Mouse (Mus musculus) limb, embryonic 14.5 days (tissue): ENCODE measurements around the gene Fat4. TPM values are rescaled to one million over a fixed set of nuclear protein-coding genes. Genes with fewer than 3 reads are reported as not detected.

Source experiments
- ATAC-seq: fragments of 200-750 bp; cut with Nextera tagmentation; 2 replicates; pipeline ENCODE4 v1.8.0; 2017; ENCODE audit warnings: low read depth, moderate number of reproducible peaks, moderate TSS enrichment; ENCODE audit not compliant: low FRiP score
- DNase-seq: peaks from one replicate; pipeline ENCODE4 v3.0.0-alpha.2; 2015; ENCODE audit warnings: low spot score
- H3K27ac ChIP-seq: fragments of 300-500 bp; sonication (generic); replicated peaks from 2 replicates; pipeline ENCODE4 v1.5.1; 2014; ENCODE audit warnings: low read depth, mild to moderate bottlenecking, low read length, moderate library complexity, mixed read lengths
- H3K27me3 ChIP-seq: fragments of 300-500 bp; sonication (generic); 2 replicates; pipeline ENCODE4 v1.6.1; 2014; ENCODE audit warnings: low read length, mixed read lengths; ENCODE audit not compliant: control insufficient read depth, insufficient read depth
- H3K36me3 ChIP-seq: fragments of 300-500 bp; sonication (generic); 2 replicates; pipeline ENCODE4 v1.6.1; 2014; ENCODE audit warnings: mild to moderate bottlenecking, low read length, moderate library complexity, mixed read lengths; ENCODE audit not compliant: control insufficient read depth, insufficient read depth
- H3K4me1 ChIP-seq: fragments of 300-500 bp; sonication (generic); 2 replicates; pipeline ENCODE4 v1.6.1; 2014; ENCODE audit warnings: antibody characterized with exemption, low read length, mixed read lengths; ENCODE audit not compliant: control insufficient read depth, insufficient read depth
- H3K4me2 ChIP-seq: fragments of 300-500 bp; sonication (generic); replicated peaks from 2 replicates; pipeline ENCODE4 v1.6.1; 2014; ENCODE audit warnings: low read depth, mild to moderate bottlenecking, low read length, moderate library complexity; ENCODE audit not compliant: severe bottlenecking
- H3K4me3 ChIP-seq: fragments of 300-500 bp; sonication (generic); replicated peaks from 2 replicates; pipeline ENCODE4 v1.5.1; 2014; ENCODE audit warnings: low read length
- H3K9ac ChIP-seq: fragments of 300-500 bp; sonication (generic); 2 replicates; pipeline ENCODE4 v1.6.1; 2014; ENCODE audit warnings: mild to moderate bottlenecking, low read depth, low read length, moderate library complexity; ENCODE audit not compliant: severe bottlenecking
- H3K9me3 ChIP-seq: fragments of 300-500 bp; sonication (generic); 2 replicates; pipeline ENCODE4 v1.6.1; 2016; ENCODE audit warnings: low read length; ENCODE audit not compliant: control insufficient read depth
- POLR2A ChIP-seq: fragments of 200-500 bp; IDR thresholded peaks from 2 replicates; pipeline ENCODE4 v1.8.0; 2012; ENCODE audit warnings: inconsistent platforms, mild to moderate bottlenecking, moderate library complexity, borderline replicate concordance; ENCODE audit not compliant: insufficient read depth, insufficient read length; ENCODE audit errors: extremely low read depth
- WGBS: fragments of 180-500 bp; shearing (Covaris S2); extraction: QIAGEN DNeasy Blood & Tissue Kit; methylation state at CpG from one replicate; pipeline ENCODE4 v1.1.7; 2014; 5-methylcytosine and 5-hydroxymethylcytosine counted together
- polyA plus RNA-seq, 2 experiments: library from polyadenylated mRNA; depleted of rRNA in 1 of 2; stranded (reverse) in 1 of 2; unstranded in 1 of 2; fragments of >200 nt; fragmentation: Nextera tagmentation in 1 of 2; extraction: Ambion mirVana in 1 of 2; gene quantifications; 2 replicates each; pipeline versions ENCODE4 v1.2.1 to v1.2.3; 2012 to 2014

Gene Fat4
- polyA plus RNA-seq, 2 experiments = 22.8 to 23.9 TPM

GRCm38 (mm10) chr3:38957186-38957585 is 70.4 kb downstream of the Fat4 start:
- 92% methylated on average over 11 of the region's 11 CpGs for WGBS
- TF ChIP-seq POLR2A = no peak
- no peak overlapping the region for H3K4me2 ChIP-seq

GRCm38 (mm10) chr3:38962328-38962727 is 75.6 kb downstream of the Fat4 start:
- ATAC-seq = no peak

More at GRCm38 (mm10) chr3:38957186-38957585, 70.4 kb downstream of the Fat4 start:
- no peaks in the 10 kb centered on the region for H3K9me3 ChIP-seq
- ATAC-seq (no peak), DNase-seq (no peak)
- peaks cover 76% of the 10 kb centered on the region for H3K36me3 ChIP-seq
- H3K4me1 ChIP-seq = no peaks in the 10 kb centered on the region
- H3K9ac ChIP-seq = no peak overlapping the region
- H3K27me3 ChIP-seq = no peaks in the 10 kb centered on the region
- no peak overlapping the region for H3K4me3 ChIP-seq
- no peak overlapping the region for H3K27ac ChIP-seq

GRCm38 (mm10) chr3:38967480-38967879 is 80.7 kb downstream of the Fat4 start:
- ATAC-seq (no peak), DNase-seq (no peak)
- Histone ChIP-seq H3K27ac (no peak overlapping the region), H3K9me3 (no peaks in the 10 kb centered on the region), H3K9ac (no peak overlapping the region), H3K27me3 (no peaks in the 10 kb centered on the region), H3K4me1 (no peaks in the 10 kb centered on the region), H3K36me3 (peaks cover 66% of the 10 kb centered on the region), H3K4me2 (no peak overlapping the region), H3K4me3 (no peak overlapping the region)
- TF ChIP-seq POLR2A = no peak

More at GRCm38 (mm10) chr3:38962328-38962727, 75.6 kb downstream of the Fat4 start:
- no peaks in the 10 kb centered on the region for H3K4me1 ChIP-seq
- H3K9me3 ChIP-seq = no peaks in the 10 kb centered on the region
- no peak overlapping the region for H3K27ac ChIP-seq
- no peak overlapping the region for H3K4me2 ChIP-seq
- TF ChIP-seq POLR2A = no peak
- H3K36me3 ChIP-seq = peaks cover 71% of the 10 kb centered on the region
- H3K27me3 ChIP-seq = no peaks in the 10 kb centered on the region
- no peak for DNase-seq
- H3K9ac ChIP-seq = no peak overlapping the region
- WGBS = 77% methylated on average over 6 of the region's 6 CpGs
- H3K4me3 ChIP-seq = no peak overlapping the region

- no peak overlapping the region for H3K4me2 ChIP-seq
- ATAC-seq (no peak), DNase-seq (no peak)
- H3K4me1 ChIP-seq = no peaks in the 10 kb centered on the region
- H3K9ac ChIP-seq = no peak overlapping the region
- no peak overlapping the region for H3K27ac ChIP-seq
- H3K9me3 ChIP-seq = no peaks in the 10 kb centered on the region
- H3K36me3 ChIP-seq = peaks cover 64% of the 10 kb centered on the region
- TF ChIP-seq POLR2A = no peak
- H3K27me3 ChIP-seq = no peaks in the 10 kb centered on the region
- no peak overlapping the region for H3K4me3 ChIP-seq
Measured at GRCm38 (mm10) chr3:38986379-38986778, 99.6 kb downstream of the Fat4 start.

- no peak overlapping the region for H3K9ac ChIP-seq
- no peaks in the 10 kb centered on the region for H3K9me3 ChIP-seq
- ATAC-seq = no peak
- no peak overlapping the region for H3K4me2 ChIP-seq
- H3K36me3 ChIP-seq = peaks cover 50% of the 10 kb centered on the region
- no peaks in the 10 kb centered on the region for H3K27me3 ChIP-seq
- H3K27ac ChIP-seq = no peak overlapping the region
- WGBS = 71% methylated on average over 3 of the region's 3 CpGs
- no peaks in the 10 kb centered on the region for H3K4me1 ChIP-seq
- DNase-seq = no peak
- TF ChIP-seq POLR2A = no peak
- no peak overlapping the region for H3K4me3 ChIP-seq
Measured at GRCm38 (mm10) chr3:38989181-38989580, 102.4 kb downstream of the Fat4 start.

GRCm38 (mm10) chr3:39000011-39000410 is 113.3 kb downstream of the Fat4 start:
- no peaks in the 10 kb centered on the region for H3K4me1 ChIP-seq
- H3K36me3 ChIP-seq = peaks cover 80% of the 10 kb centered on the region
- no peak overlapping the region for H3K4me2 ChIP-seq
- no peak overlapping the region for H3K4me3 ChIP-seq
- no peaks in the 10 kb centered on the region for H3K9me3 ChIP-seq
- no peak overlapping the region for H3K27ac ChIP-seq
- DNase-seq (no peak), ATAC-seq (no peak)
- no peaks in the 10 kb centered on the region for H3K27me3 ChIP-seq
- WGBS = 85% methylated on average over 3 of the region's 3 CpGs
- H3K9ac ChIP-seq = no peak overlapping the region
- TF ChIP-seq POLR2A = no peak
